Mouse (Mus musculus) megakaryocyte, embryonic 14.5 days (primary cell): ENCODE measurements at regions not wholly inside any gene's neighbourhood (a gene's known extent, or its start where the extent isn't known, plus 50 kb on each side); places are given as distances from the start of the nearest gene placed in this dataset.

Experiments used
- FLI1 ChIP-seq: IDR thresholded peaks from 2 replicates; pipeline ENCODE4 v1.6.1; 2012; ENCODE audit warnings: low read length, inconsistent platforms, mixed read lengths
- GATA1 ChIP-seq: IDR thresholded peaks from 3 replicates; pipeline ENCODE4 v1.6.1; 2012; ENCODE audit warnings: mixed read lengths, low read length, inconsistent platforms, borderline replicate concordance

GRCm38 (mm10) chr14:70839126-70839525, 239.5 kb upstream of the Fam160b2 start:
- no peak for TF ChIP-seq GATA1
- TF ChIP-seq FLI1 = no peak
